Mouse (Mus musculus): Measurements from ENCODE around the gene Aldob. TPM values are rescaled to one million over a fixed set of nuclear protein-coding genes. Genes with fewer than 3 reads are reported as not detected.
A peak's percentile ranks its signal among the peaks of the same experiment; 100 is the strongest.

Aldob gene
- polyA plus RNA-seq, 1 experiment from 2014 or later, result not detected

GRCm38 (mm10) chr4:49558181-49558580 lies 8.8 kb upstream of the Aldob start:
- Histone ChIP-seq H3K4me1 (no peaks in the 10 kb centered on the region), H3K9ac (no peak overlapping the region), H3K36me3 (no peaks in the 10 kb centered on the region), H3K27ac (no peak overlapping the region), H3K9me3 (no peaks in the 10 kb centered on the region), H3K4me3 (no peak overlapping the region), H3K4me2 (replicated peaks) (no peak overlapping the region), H3K27me3 (replicated peaks) (no peaks in the 10 kb centered on the region)
- ATAC-seq (ENCODE audit: low FRiP score, low read depth), result no peak
- 84% methylated on average over 2 of the region's 2 CpGs for WGBS

- 99% methylated on average over 7 of the region's 7 CpGs for WGBS
- Histone ChIP-seq H3K4me3 (no peak overlapping the region), H3K36me3 (no peaks in the 10 kb centered on the region), H3K27ac (no peak overlapping the region), H3K4me1 (no peaks in the 10 kb centered on the region), H3K27me3 (replicated peaks) (no peaks in the 10 kb centered on the region), H3K9me3 (no peaks in the 10 kb centered on the region), H3K9ac (no peak overlapping the region), H3K4me2 (replicated peaks) (no peak overlapping the region)
- no peak for ATAC-seq (ENCODE audit: low FRiP score, low read depth)
Measured at GRCm38 (mm10) chr4:49557375-49557774, 8.0 kb upstream of the Aldob start.

- no peaks in the 10 kb centered on the region for H3K4me1 ChIP-seq
- no peak overlapping the region for H3K4me2 ChIP-seq (replicated peaks)
- no peak overlapping the region for H3K4me3 ChIP-seq
- no peaks in the 10 kb centered on the region for H3K9me3 ChIP-seq
- 90% methylated on average over 5 of the region's 5 CpGs for WGBS
- no peaks in the 10 kb centered on the region for H3K36me3 ChIP-seq
- no peak overlapping the region for H3K9ac ChIP-seq
- no peak for ATAC-seq (ENCODE audit: low FRiP score, low read depth)
- H3K27me3 ChIP-seq (replicated peaks), result no peaks in the 10 kb centered on the region
- H3K27ac ChIP-seq, result no peak overlapping the region
Measured at GRCm38 (mm10) chr4:49553380-49553779, 4.0 kb upstream of the Aldob start.

- no peaks in the 10 kb centered on the region for H3K4me1 ChIP-seq
- no peaks in the 10 kb centered on the region for H3K27me3 ChIP-seq (replicated peaks)
- H3K4me2 ChIP-seq (replicated peaks), result no peak overlapping the region
- no peak for ATAC-seq (ENCODE audit: low FRiP score, low read depth)
- H3K9ac ChIP-seq, result no peak overlapping the region
- H3K36me3 ChIP-seq, result no peaks in the 10 kb centered on the region
- no peaks in the 10 kb centered on the region for H3K9me3 ChIP-seq
- WGBS, result 89% methylated on average over 7 of the region's 7 CpGs
- H3K4me3 ChIP-seq, result no peak overlapping the region
- no peak overlapping the region for H3K27ac ChIP-seq
Measured at GRCm38 (mm10) chr4:49547544-49548219, 1.7 kb downstream of the Aldob start.

GRCm38 (mm10) chr4:49546873-49547543 lies 2.3 kb downstream of the Aldob start:
- Histone ChIP-seq H3K9me3 (no peaks in the 10 kb centered on the region), H3K9ac (no peak overlapping the region), H3K27ac (no peak overlapping the region), H3K4me3 (no peak overlapping the region), H3K4me1 (no peaks in the 10 kb centered on the region), H3K4me2 (replicated peaks) (no peak overlapping the region), H3K27me3 (replicated peaks) (no peaks in the 10 kb centered on the region), H3K36me3 (no peaks in the 10 kb centered on the region)
- 79% methylated on average over 6 of the region's 6 CpGs for WGBS
- ATAC-seq (ENCODE audit: low FRiP score, low read depth), result no peak

- no peak for ATAC-seq (ENCODE audit: low FRiP score, low read depth)
- Histone ChIP-seq H3K36me3 (no peaks in the 10 kb centered on the region), H3K27ac (no peak overlapping the region), H3K4me1 (no peaks in the 10 kb centered on the region), H3K9me3 (no peaks in the 10 kb centered on the region), H3K4me2 (replicated peaks) (no peak overlapping the region), H3K9ac (no peak overlapping the region), H3K4me3 (no peak overlapping the region), H3K27me3 (replicated peaks) (no peaks in the 10 kb centered on the region)
- 88% methylated on average over 2 of the region's 2 CpGs for WGBS
Measured at GRCm38 (mm10) chr4:49546026-49546425, 3.3 kb downstream of the Aldob start.

- no peak overlapping the region for H3K4me3 ChIP-seq
- H3K9me3 ChIP-seq, result no peaks in the 10 kb centered on the region
- 83% methylated on average over 3 of the region's 3 CpGs for WGBS
- no peak overlapping the region for H3K4me2 ChIP-seq (replicated peaks)
- no peaks in the 10 kb centered on the region for H3K36me3 ChIP-seq
- H3K9ac ChIP-seq, result no peak overlapping the region
- no peaks in the 10 kb centered on the region for H3K4me1 ChIP-seq
- H3K27me3 ChIP-seq (replicated peaks), result no peaks in the 10 kb centered on the region
- no peak overlapping the region for H3K27ac ChIP-seq
- no peak for ATAC-seq (ENCODE audit: low FRiP score, low read depth)
Measured at GRCm38 (mm10) chr4:49540966-49541365, 8.4 kb downstream of the Aldob start.

- no peaks in the 10 kb centered on the region for H3K36me3 ChIP-seq
- no peak for ATAC-seq (ENCODE audit: low FRiP score, low read depth)
- no peaks in the 10 kb centered on the region for H3K27me3 ChIP-seq (replicated peaks)
- no peaks in the 10 kb centered on the region for H3K9me3 ChIP-seq
- H3K4me3 ChIP-seq, result no peak overlapping the region
- no peak overlapping the region for H3K4me2 ChIP-seq (replicated peaks)
- H3K4me1 ChIP-seq, result no peaks in the 10 kb centered on the region
- H3K27ac ChIP-seq, result no peak overlapping the region
- no peak overlapping the region for H3K9ac ChIP-seq
- WGBS, result 83% methylated on average over 6 of the region's 6 CpGs
Measured at GRCm38 (mm10) chr4:49539665-49540064, 9.7 kb downstream of the Aldob start.

GRCm38 (mm10) chr4:49536671-49537070 lies 12.7 kb downstream of the Aldob start:
- Histone ChIP-seq H3K4me2 (replicated peaks) (no peak overlapping the region), H3K9me3 (no peaks in the 10 kb centered on the region), H3K27me3 (replicated peaks) (no peaks in the 10 kb centered on the region), H3K9ac (no peak overlapping the region), H3K4me3 (no peak overlapping the region), H3K36me3 (peaks cover 4% of the 10 kb centered on the region; the same call in 1 of the 2 replicates), H3K4me1 (no peaks in the 10 kb centered on the region), H3K27ac (no peak overlapping the region)
- ATAC-seq (ENCODE audit: low FRiP score, low read depth), result no peak
- WGBS, result 93% methylated on average over 4 of the region's 4 CpGs

GRCm38 (mm10) chr4:49535675-49536294 lies 13.6 kb downstream of the Aldob start:
- Histone ChIP-seq H3K4me2 (replicated peaks) (no peak overlapping the region), H3K27me3 (replicated peaks) (no peaks in the 10 kb centered on the region), H3K4me1 (no peaks in the 10 kb centered on the region), H3K9me3 (no peaks in the 10 kb centered on the region), H3K36me3 (peaks cover 9% of the 10 kb centered on the region), H3K9ac (no peak overlapping the region), H3K4me3 (no peak overlapping the region), H3K27ac (no peak overlapping the region)
- ATAC-seq (ENCODE audit: low FRiP score, low read depth), result no peak
- 94% methylated on average over 4 of the region's 4 CpGs for WGBS

GRCm38 (mm10) chr4:49535036-49535435 lies 14.3 kb downstream of the Aldob start:
- no peak for ATAC-seq (ENCODE audit: low FRiP score, low read depth)
- no peaks in the 10 kb centered on the region for H3K4me1 ChIP-seq
- no peak overlapping the region for H3K4me3 ChIP-seq
- H3K4me2 ChIP-seq (replicated peaks), result no peak overlapping the region
- H3K27ac ChIP-seq, result no peak overlapping the region
- H3K9me3 ChIP-seq, result peaks cover 7% of the 10 kb centered on the region; the same call in 1 of the 2 replicates
- WGBS, result 86% methylated on average over 3 of the region's 3 CpGs
- H3K27me3 ChIP-seq (replicated peaks), result no peaks in the 10 kb centered on the region
- H3K36me3 ChIP-seq, result peaks cover 16% of the 10 kb centered on the region
- no peak overlapping the region for H3K9ac ChIP-seq

GRCm38 (mm10) chr4:49522576-49522975 lies 26.8 kb downstream of the Aldob start:
- peaks cover 16% of the 10 kb centered on the region for H3K36me3 ChIP-seq
- H3K4me2 ChIP-seq (replicated peaks), result 0 out of 2 replicates have a peak overlapping the region, but pooled peaks have one; percentile 67
- WGBS, result 91% methylated on average over 9 of the region's 9 CpGs
- H3K4me1 ChIP-seq, result peaks cover 12% of the 10 kb centered on the region
- H3K4me3 ChIP-seq, result no peak overlapping the region
- H3K9me3 ChIP-seq, result no peaks in the 10 kb centered on the region
- no peak overlapping the region for H3K27ac ChIP-seq
- H3K27me3 ChIP-seq (replicated peaks), result no peaks in the 10 kb centered on the region
- ATAC-seq (ENCODE audit: low FRiP score, low read depth), result no peak
- H3K9ac ChIP-seq, result no peak overlapping the region

Data from neural tube, embryonic 12.5 days (tissue).